Mouse (Mus musculus) embryonic facial prominence, embryonic 11.5 days (tissue): Measurements from ENCODE around the gene Kif16b. TPM values are rescaled to one million over a fixed set of nuclear protein-coding genes. Genes with fewer than 3 reads are reported as not detected.
"Not testable (repeated sequence)": the region's sequence is repeated elsewhere in the genome, so short reads cannot be mapped to it uniquely, and the experiment has no call there.

ENCODE experiments used
- ATAC-seq: fragments of 200-750 bp; cut with Nextera tagmentation; replicated peaks from 2 replicates; pipeline ENCODE4 v1.8.0; 2017; ENCODE audit warnings: low read depth; ENCODE audit not compliant: insufficient number of reproducible peaks, low FRiP score, low TSS enrichment
- DNase-seq: peaks from one replicate; pipeline ENCODE4 v3.0.0-alpha.2; 2015; ENCODE audit warnings: low spot score
- H3K27ac ChIP-seq: fragments of 300-500 bp; sonication (generic); replicated peaks from 2 replicates; pipeline ENCODE4 v1.5.1; 2014; ENCODE audit warnings: mild to moderate bottlenecking, low read depth, low read length, control low read depth
- H3K27me3 ChIP-seq: fragments of 300-500 bp; sonication (generic); 2 replicates; pipeline ENCODE4 v1.6.1; 2014; ENCODE audit warnings: mild to moderate bottlenecking, low read length, moderate library complexity, mixed read lengths; ENCODE audit not compliant: control insufficient read depth, insufficient read depth
- H3K36me3 ChIP-seq: fragments of 300-500 bp; sonication (generic); replicated peaks from 2 replicates; pipeline ENCODE4 v1.6.1; 2014; ENCODE audit warnings: low read depth, mild to moderate bottlenecking, low read length, moderate library complexity, mixed read lengths; ENCODE audit not compliant: control insufficient read depth, insufficient read depth
- H3K4me1 ChIP-seq: fragments of 300-500 bp; sonication (generic); 2 replicates; pipeline ENCODE4 v1.6.1; 2014; ENCODE audit warnings: low read length, mixed read lengths; ENCODE audit not compliant: control insufficient read depth, insufficient read depth
- H3K4me2 ChIP-seq: fragments of 300-500 bp; sonication (generic); 2 replicates; pipeline ENCODE4 v1.6.1; 2014; ENCODE audit warnings: low read depth, mild to moderate bottlenecking, control low read depth, low read length, moderate library complexity
- H3K4me3 ChIP-seq: fragments of 300-500 bp; sonication (generic); 2 replicates; pipeline ENCODE4 v1.5.1; 2014; ENCODE audit warnings: low read depth, low read length, control low read depth
- H3K9ac ChIP-seq: fragments of 300-500 bp; sonication (generic); replicated peaks from 2 replicates; pipeline ENCODE4 v1.6.1; 2014; ENCODE audit warnings: mild to moderate bottlenecking, control low read depth, low read length
- H3K9me3 ChIP-seq: fragments of 300-500 bp; sonication (generic); replicated peaks from 2 replicates; pipeline ENCODE4 v1.6.1; 2016; ENCODE audit warnings: mild to moderate bottlenecking, low read length, inconsistent platforms, mixed read lengths; ENCODE audit not compliant: control insufficient read depth
- WGBS: fragments of 180-500 bp; shearing (Covaris S2); extraction: QIAGEN DNeasy Blood & Tissue Kit; methylation state at CpG from one replicate; pipeline ENCODE4 v1.1.7; 2014; 5-methylcytosine and 5-hydroxymethylcytosine counted together
- polyA plus RNA-seq: library from polyadenylated mRNA; unstranded; fragments of >200 nt; fragmentation: Nextera tagmentation; extraction: Ambion mirVana; gene quantifications from 2 replicates; pipeline ENCODE4 v1.2.1, GENCODE M21; 2014

Kif16b gene
- polyA plus RNA-seq, 1 experiment from 2014 or later = 10.4 TPM

GRCm38 (mm10) chr2:142589403-142590283 lies 311.7 kb downstream of the Kif16b start:
- Histone ChIP-seq H3K36me3 (no peaks in the 10 kb centered on the region), H3K9ac (no peak overlapping the region), H3K27me3 (no peaks in the 10 kb centered on the region), H3K9me3 (no peaks in the 10 kb centered on the region), H3K4me2 (no peak overlapping the region), H3K27ac (no peak overlapping the region), H3K4me3 (no peak overlapping the region), H3K4me1 (0 out of 2 replicates have a peak, but pooled peaks cover 4% of the 10 kb centered on the region)
- WGBS = 17% methylated on average over 14 of the region's 14 CpGs
- ATAC-seq (peak; percentile 70), DNase-seq (peak; percentile 33)

- Histone ChIP-seq H3K9me3 (no peaks in the 10 kb centered on the region), H3K36me3 (no peaks in the 10 kb centered on the region), H3K4me2 (no peak overlapping the region), H3K4me1 (0 out of 2 replicates have a peak, but pooled peaks cover 4% of the 10 kb centered on the region), H3K27me3 (no peaks in the 10 kb centered on the region), H3K27ac (no peak overlapping the region), H3K9ac (no peak overlapping the region), H3K4me3 (no peak overlapping the region)
- WGBS = 92% methylated on average over 5 of the region's 5 CpGs
- ATAC-seq (no peak), DNase-seq (no peak)
These were observed 315.5 kb downstream of the Kif16b start for GRCm38 (mm10) chr2:142585845-142586244.

GRCm38 (mm10) chr2:142584851-142585737 lies 316.2 kb downstream of the Kif16b start:
- DNase-seq (no peak), ATAC-seq (no peak)
- H3K36me3 ChIP-seq = no peaks in the 10 kb centered on the region
- no peak overlapping the region for H3K9ac ChIP-seq
- H3K27me3 ChIP-seq = no peaks in the 10 kb centered on the region
- WGBS = 85% methylated on average over 11 of the region's 11 CpGs
- H3K4me1 ChIP-seq = no peaks in the 10 kb centered on the region
- no peak overlapping the region for H3K4me3 ChIP-seq
- H3K27ac ChIP-seq = no peak overlapping the region
- no peaks in the 10 kb centered on the region for H3K9me3 ChIP-seq
- no peak overlapping the region for H3K4me2 ChIP-seq

- H3K4me3 ChIP-seq = no peak overlapping the region
- H3K9ac ChIP-seq = no peak overlapping the region
- H3K36me3 ChIP-seq = no peaks in the 10 kb centered on the region
- no peak overlapping the region for H3K4me2 ChIP-seq
- no peaks in the 10 kb centered on the region for H3K27me3 ChIP-seq
- no peak overlapping the region for H3K27ac ChIP-seq
- no peak for DNase-seq
- no peaks in the 10 kb centered on the region for H3K4me1 ChIP-seq
- ATAC-seq = no peak
- H3K9me3 ChIP-seq = no peaks in the 10 kb centered on the region
These were observed 320.9 kb downstream of the Kif16b start for GRCm38 (mm10) chr2:142580449-142580848.

GRCm38 (mm10) chr2:142577414-142577813 lies 323.9 kb downstream of the Kif16b start:
- WGBS = 73% methylated on average over 9 of the region's 9 CpGs
- H3K9ac ChIP-seq, H3K27ac ChIP-seq, H3K4me2 ChIP-seq, H3K9me3 ChIP-seq, H3K27me3 ChIP-seq, H3K4me1 ChIP-seq, H3K4me3 ChIP-seq, ATAC-seq, DNase-seq, H3K36me3 ChIP-seq: not testable (repeated sequence)

- no peaks in the 10 kb centered on the region for H3K27me3 ChIP-seq
These were observed 331.6 kb downstream of the Kif16b start for GRCm38 (mm10) chr2:142569771-142570170.

More at GRCm38 (mm10) chr2:142569771-142570170, 331.6 kb downstream of the Kif16b start:
- H3K36me3 ChIP-seq = no peaks in the 10 kb centered on the region
- H3K9me3 ChIP-seq = no peaks in the 10 kb centered on the region
- DNase-seq = no peak
- no peak overlapping the region for H3K27ac ChIP-seq
- no peaks in the 10 kb centered on the region for H3K4me1 ChIP-seq
- no peak for ATAC-seq
- H3K4me2 ChIP-seq = no peak overlapping the region
- 81% methylated on average over 8 of the region's 8 CpGs for WGBS
- no peak overlapping the region for H3K4me3 ChIP-seq
- H3K9ac ChIP-seq = no peak overlapping the region
